Mouse (Mus musculus) embryo, embryonic 11.5 days (tissue): ENCODE data around the gene Cox6b2.
A peak's percentile ranks its signal among the peaks of the same experiment; 100 is the strongest.

Source experiments
- DNase-seq: peaks from one replicate; pipeline ENCODE4 v3.0.0-alpha.2; 2012; ENCODE audit warnings: low read depth, low spot score

Gene Cox6b2

DNA sequence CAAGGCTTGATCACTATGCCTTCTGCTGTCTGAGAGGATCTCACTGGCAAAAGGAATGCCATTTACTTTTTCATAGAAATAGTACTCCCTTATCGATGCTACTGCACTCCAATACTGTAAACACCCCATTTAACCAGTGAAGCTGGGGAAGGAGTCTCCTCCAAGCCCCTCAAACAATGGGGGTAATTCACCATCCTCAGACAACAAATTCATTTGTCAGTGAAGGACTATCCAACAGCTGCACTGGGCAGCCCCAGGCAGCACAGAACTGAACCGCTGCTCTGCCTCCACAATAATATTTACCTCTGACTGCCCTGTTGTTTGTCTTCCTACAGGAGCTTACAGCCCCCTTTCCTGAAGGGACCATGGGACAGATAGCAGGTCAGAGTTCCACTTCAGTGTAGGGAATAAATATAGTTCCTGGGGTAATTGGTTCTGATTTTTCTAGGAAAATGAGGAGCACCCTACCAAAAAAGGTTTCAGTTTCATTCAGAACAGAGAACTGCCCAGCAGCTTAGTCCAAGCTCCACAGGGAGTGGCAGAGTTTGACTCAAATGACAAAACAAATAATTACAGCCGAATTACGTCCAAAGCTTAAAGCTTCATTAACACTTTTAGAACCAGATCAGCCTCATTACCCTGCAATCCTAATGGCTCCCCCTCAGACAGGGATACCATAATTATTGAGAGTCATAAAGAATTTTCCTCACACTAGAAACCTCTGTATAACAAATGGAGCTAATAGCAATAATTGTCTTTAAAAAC lies 12.2 kb upstream of the Cox6b2 start:
- no peak for DNase-seq

DNA sequence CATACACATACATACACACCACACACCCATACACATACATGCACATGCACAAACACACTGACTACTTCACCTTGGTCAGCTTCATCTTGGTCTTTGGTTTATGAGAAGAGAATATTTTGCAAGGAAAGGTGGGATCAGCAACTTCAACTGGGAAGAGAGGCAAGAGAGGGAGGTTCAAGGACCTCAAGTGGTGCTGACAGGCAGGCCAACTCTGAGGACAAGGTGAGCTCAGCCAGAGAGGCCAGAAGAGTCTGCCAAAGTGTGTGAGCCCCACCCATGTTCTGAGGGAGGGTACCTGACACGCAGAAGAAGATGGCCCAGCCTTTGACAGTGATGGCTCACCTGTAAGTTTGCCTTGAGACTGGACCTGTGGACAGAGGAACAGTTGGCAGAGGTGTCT lies 6.8 kb upstream of the Cox6b2 start:
- DNase-seq, result no peak

DNA sequence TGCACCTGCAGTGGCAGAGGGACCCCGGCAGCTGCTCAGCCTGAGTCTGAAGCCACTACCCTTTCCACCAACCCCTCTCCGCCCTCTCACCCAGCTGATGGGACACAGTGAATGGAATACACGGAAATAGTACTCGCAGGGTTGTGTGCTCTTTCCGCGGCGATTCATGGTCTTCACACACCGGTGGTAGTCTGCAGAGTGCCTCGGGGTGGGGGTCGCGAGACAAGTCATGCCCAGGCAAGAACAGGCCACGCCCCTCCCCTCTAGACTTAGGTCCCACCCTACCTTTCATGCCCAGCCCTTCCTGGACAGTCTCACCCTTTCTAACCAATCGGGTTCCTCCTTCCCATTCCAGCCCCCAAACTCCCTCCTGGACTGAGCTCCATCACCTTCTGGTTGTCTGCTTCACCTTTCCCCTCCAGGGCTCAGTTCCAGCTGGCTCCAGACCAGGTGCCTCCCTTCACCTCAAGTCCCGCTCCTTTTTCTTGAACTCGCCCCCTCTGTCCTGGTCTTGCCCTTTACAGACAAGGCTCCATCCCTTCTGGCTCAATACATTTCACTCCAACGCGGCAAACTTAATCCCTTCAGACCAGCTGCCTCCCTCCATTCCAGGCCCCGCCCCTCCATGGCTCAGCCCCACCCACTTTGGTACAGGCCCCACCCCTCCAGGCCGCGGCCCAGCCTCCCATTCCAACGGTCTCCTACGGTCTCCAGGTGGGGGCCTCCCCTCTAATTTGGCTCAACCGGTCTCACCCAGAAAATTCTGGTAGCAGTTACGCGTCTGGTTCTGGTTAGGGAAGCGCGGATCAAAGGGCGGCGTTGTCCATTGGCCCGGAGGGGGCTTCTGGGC lies 698 bp downstream of the Cox6b2 start:
- DNase-seq, result no peak

DNA sequence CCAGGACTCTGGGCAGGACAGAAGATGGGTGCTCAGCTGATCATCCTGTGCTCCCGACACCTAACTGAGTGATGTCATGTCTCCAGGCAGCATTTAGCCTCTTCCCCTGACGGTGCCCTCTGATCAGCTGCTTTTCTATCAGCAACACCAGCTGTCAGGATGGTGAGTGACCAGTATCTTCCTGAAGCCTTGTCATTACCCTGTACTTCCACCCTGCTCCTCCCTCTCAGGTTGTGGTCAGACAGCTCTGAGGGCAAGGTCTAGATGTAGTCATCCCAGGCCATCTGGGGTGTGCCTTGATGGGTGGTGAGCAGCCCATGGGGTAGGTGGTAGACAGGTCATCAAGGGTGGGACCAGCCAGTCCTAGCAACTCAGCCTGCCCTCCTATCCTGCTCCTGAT lies 3.7 kb downstream of the Cox6b2 start:
- DNase-seq, result no peak

DNA sequence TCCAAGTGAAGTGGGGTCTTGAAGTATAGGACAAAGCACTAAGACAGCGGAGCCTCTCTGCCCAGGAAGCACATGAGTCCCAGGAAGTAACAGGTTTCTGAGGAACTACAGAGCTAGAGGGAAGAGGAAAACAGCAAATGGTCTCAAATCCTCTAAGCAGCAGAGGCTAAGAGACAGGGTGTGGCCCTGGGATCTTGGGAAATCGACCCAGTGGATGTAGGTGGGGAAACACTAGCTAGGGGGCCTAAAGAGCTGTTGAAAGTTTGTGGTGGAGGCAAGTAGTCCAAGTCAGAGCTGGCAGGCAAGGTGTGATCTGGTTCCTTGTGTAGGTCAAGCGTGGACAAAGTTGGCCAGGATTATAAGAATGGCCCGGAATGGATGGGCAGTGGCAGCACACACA lies 4.6 kb downstream of the Cox6b2 start:
- DNase-seq, result no peak

DNA sequence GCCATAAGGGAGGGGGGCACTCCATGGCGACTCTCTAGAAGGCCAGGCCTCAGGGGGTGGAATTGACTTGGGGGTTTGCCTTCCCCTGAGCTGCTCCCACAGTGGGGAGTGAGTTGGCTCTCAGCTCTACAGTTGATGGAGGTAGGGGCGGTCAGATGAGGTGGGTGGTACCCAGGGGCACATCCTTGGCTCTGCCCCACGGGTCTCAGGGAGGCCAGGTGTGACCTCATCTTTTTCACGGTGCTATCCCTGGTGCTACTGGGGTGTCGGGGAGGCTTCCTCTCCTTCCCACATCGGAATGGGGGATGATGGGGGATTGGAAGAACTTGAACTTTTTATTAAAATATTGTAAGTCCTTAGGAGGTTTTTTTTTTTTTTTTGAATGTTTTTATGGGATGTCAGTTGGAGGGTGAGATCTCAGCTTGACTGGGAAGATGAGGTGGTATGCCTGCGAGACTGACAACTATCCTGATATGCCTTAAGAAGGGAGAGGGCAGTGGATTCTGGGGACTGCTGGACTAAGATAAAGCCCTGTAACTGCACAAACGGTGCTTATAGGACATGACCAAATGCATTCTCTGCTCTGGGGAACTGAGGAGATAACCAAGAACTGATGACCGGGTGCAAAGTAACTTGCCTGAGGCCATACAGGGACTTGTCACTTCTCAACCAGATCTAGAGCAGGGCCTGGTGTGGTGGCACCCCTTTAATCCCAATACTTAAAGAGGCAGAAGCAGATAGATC lies 5.6 kb downstream of the Cox6b2 start:
- no peak for DNase-seq

DNA sequence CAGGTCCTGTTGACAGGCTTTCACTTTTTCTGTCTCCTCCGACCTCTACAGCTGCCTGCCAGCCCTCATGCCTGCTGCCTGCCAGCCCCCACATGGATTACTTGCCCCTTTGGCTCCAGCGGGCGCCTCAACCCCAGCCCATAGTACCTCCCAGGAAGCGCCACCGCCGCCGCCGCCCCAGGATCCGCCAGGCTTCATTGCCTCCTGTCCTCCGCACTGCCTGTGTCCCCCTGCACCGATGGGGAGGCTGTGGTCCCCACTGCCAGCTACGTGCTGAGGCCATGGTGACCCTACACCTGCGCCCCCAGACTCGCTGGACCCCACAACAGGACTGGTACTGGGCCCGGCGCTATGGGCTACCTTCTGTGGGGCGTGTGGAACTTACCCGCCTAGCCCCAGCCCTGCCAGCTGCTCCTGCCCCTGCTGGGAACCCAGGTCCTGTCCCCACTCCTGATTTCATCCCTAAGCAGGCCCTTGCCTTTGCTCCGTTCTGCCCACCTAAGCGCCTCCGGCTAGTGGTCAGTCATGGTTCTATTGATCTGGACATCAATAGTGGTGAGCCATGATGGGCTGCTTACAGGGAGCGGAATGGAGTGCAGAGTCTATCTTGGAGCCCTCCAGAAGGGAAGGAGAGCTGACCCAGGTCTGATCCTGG lies 6.4 kb downstream of the Cox6b2 start:
- DNase-seq, result no peak

DNA sequence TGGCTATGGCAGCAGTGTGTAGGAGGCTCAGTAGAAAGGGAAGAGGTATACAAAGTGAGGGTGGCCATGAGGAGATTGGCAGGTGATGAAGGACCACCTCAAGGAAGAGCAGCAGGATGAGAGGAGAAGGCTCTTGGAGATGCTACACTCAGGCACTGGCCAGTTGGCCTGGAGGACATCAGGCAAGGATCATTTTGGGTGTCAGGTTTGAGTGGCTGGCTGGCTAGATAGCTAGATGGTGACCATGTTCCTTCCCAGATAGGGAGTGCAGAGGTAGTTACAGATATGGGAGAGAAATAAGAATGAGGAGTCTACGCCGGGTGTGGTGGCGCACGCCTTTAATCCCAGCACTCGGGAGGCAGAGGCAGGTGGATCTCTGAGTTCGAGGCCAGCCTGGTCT lies 8.0 kb downstream of the Cox6b2 start:
- DNase-seq, result no peak

DNA sequence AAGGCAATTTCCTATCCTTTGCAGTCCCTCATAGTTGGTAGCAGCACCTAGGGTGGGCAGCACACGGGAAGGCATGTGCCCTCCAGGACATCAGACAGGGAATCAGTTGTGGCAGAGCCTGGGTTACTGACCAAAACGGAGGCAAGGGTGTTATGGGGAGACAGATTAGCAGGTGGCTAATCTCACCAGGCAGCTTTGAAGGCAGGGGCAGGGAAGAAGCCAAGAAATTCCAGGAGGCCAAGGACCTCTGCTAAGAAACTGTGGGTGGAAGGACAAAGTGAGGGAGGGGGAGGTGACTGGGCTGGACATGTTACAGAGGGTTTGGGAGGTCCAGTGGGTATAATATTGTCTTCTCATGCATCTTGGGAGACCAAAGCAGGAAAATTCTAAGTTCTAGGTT lies 9.5 kb downstream of the Cox6b2 start:
- DNase-seq, result no peak

DNA sequence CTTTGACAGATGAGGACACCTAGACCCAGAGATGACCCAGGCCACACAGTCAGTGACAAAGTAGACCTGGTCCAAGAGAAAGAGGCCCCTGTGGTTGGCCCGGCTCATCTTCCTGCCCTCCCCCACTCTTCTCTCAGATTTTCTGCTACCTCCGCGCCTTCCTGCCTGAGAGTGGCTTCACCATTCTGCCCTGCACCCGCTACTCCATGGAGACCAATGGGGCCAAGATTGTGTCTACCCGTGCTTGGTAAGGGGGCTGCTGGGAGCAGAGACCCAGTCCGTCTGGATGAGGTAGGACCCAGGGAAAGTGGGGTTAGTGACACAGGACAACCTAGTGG lies 10.4 kb downstream of the Cox6b2 start:
- no peak for DNase-seq

DNA sequence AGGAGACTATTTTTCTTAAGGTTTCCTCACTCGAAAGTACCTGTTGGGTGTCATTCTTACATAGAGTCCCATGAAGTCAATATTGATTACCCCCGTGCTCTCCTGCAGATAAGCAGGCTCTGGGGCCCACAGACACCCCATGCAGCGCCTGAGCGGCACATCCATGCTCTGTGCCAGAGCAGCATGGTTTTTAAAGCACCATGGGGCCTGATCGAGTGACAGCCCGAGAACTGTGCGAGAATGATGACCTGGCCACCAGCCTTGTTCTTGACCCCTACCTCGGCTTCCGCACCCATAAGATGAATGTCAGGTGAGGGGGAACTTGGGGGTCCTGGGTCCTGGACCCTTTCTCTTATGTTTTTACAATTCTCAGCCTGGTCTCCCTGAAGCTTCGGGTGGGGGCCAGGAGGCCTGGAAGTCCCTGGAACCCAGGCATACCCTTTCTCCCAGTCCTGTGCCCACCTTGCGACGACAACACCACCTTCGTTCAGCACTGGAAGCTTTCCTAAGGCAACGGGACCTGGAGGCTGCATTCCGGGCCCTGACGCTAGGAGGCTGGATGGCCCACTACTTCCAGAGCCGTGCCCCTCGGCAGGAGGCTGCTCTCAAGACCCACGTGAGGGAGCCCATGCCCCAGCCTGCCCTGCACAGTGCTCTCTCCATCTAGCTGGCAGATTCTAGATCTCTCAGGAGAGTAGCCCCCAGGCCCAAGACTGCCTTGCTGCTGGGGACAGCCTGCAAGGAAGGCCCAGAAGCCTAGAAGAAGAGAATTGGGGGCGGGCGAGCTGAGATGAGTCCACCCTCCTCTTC lies 11.0 kb downstream of the Cox6b2 start:
- DNase-seq, result no peak

DNA sequence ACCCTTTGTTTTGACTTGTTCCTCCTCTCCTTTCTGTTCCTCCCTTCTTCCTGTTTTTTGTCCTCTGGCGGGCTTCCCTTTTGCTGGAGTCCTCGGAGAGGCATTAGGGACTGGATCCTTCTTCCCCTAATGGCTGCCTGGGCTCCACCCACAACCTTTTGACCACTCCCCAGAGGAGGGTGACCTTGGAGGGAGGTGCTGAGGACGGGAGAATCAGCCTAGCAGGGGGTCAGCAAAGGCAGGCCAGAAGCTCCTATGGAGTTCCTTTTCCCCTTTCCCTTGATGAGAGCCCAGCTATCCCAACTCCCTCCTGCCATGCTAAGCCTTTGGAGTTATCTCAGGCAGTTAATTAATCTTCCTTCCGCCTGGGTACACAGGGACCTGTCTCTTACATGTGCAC lies 11.7 kb downstream of the Cox6b2 start:
- no peak for DNase-seq

DNA sequence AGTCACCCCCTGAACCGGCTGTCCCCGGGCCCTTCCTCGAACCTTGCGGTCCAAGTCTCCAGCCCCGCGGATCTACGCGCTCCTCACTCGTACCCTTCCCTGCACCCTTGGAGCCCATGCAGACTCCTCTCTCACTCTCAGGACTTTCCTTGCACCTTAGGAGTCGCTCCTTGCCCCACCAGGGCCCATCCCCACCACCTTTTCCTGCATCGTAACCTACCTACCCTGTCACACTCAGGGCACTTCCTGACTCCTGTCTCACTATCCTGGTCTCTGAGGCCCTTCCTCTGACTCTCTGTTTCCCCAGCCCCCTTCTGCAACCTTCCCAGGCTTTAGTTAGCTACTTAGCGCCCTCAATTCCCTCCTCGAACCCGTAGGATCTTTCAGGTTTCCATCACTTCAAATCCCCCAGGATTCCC lies 12.6 kb downstream of the Cox6b2 start:
- no peak for DNase-seq

DNA sequence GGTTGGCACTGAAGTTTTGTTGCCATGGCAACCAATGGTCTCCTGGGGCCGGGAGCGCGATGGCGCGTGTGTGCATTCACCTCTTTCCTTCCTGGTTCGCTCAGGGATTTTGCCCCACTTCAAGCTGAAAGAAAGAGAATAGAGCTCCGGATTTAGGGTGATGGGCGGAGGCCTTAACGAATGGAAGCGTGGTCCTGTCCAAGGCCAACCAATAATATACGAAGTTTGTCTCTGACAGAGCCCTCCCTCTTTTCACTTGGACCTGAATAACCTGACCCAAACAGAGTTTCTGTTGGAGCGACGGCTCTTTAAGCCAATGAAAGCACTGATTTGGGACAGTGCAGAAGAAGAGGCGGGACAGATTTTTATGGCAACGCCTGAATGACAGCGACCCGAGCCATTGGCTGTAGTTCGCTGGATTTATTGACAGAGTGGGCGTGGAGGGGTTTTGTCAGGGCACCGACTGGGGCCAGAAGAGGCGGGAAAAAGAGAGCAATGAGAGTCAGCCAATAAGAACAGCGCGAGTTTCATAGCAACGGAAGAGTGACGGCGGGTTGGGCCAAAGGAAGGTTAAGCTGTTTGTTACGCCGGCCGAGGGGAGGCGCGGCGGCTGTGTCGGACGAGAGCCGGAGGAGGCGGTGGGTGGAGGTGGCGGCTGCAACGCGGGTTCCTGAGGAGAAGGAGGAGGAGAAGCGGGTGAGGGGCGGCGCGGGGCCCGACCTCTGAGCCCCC lies 13.2 kb downstream of the Cox6b2 start, which contains the start of gene Kmt5c:
Gene Kmt5c, plus strand, starts transcription at position 572 of the 732 bp plus-strand sequence.
- peak; percentile 98 for DNase-seq

DNA sequence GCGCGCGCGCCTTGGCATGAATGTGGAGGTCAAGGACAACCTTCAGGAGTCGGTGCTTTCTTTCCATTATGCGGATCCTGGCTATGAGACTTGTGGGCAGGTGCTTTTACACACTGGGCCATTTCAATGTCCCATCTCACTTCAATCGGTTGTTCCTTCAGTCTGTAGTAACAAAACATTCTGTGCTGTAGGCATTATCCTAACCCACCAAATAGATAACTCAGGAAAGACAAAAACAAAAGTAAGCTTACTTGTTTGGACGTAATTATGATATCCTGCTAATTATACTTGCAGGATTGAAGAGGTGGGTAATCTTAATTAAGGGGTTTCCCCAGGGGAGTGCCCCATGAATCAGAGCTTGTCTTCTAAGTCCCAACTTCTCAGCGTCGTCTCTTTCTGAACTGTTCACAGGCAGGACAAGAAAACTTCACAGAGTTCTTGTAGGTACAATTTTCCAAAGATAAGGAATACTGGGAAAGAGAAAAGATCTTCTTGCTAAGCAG lies 13.8 kb downstream of the Cox6b2 start:
- DNase-seq, result no peak

DNA sequence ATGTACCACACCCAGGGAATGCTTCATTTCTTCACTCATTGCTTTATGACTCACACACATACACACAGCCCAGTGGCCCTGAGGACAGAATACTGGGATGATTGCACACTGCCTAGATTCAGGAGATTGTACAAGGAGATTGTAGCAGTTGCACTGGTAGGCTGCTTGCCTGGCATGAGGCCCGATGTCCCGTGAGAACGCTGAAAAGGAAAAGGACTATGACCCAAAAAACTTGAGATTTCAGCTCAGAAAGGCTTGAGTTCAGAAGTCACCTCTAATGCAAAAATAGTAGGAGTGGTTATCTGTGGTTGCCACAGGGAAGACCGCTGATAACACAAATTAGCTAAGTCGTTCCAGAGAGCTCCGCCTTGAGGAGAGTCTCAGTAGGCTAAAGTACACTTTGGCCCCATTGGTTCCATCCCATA lies 19.9 kb downstream of the Cox6b2 start:
- DNase-seq, result no peak

DNA sequence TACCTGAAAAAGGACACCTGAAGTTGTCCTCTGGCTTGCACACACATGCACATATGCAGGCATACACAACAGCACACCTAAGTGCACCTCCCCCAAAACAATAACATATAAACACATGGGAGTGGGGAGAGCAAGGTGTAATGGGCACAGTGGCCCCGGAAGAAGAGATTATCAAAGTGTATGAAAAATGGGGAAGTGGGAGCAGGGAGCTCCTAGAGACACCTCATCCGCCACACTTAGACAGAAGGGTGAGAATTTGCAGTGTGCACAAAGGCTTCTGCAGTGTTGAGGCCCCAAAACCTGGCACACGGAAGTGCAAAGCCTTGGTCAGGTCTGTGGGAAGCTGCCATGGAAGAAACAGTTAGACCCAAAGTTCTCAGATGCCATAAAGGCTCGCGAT lies 21.8 kb downstream of the Cox6b2 start:
- no peak for DNase-seq

DNA sequence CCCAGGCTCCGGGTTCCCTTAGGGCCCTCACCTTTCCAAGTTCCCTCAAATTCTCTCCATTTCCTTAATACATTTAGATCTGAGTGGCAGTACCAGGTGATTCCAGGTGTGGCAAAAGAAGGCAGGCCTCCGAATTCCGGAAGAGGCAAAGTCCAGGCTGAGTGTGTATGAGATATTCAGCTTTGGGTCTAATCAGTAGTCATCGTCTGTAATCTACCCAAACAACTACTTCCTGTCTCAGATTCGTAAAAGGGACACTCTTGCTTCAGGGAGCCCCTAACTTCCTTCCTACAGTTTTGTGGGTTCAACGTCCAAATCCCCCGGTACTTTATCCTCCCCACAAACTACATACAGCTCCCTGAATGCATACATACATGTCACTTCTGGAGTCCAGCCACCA lies 27.7 kb downstream of the Cox6b2 start, which contains the start of gene Tmem150b:
Gene Tmem150b, minus strand, starts transcription at position 81 of the 400 bp plus-strand sequence.
- DNase-seq, result no peak

DNA sequence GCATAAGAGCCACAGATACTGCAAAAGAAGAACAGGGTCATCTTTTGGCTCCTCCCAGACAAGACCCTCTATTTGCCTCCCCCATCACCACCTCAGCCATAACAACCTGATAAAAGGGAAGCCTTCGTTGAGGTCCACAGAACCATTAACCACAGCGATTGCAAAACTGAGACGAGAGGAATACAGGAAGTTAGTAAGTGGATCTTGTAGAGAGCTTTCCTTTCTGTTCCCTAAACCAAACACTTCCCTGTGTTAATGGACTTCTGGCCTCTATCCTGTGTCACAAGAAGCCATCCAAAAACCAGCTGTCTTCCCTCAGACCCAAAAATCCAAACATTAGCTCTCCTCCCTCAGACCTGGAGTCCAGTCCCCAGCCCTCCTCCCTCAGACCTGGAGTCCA lies 28.5 kb downstream of the Cox6b2 start:
- DNase-seq, result no peak

DNA sequence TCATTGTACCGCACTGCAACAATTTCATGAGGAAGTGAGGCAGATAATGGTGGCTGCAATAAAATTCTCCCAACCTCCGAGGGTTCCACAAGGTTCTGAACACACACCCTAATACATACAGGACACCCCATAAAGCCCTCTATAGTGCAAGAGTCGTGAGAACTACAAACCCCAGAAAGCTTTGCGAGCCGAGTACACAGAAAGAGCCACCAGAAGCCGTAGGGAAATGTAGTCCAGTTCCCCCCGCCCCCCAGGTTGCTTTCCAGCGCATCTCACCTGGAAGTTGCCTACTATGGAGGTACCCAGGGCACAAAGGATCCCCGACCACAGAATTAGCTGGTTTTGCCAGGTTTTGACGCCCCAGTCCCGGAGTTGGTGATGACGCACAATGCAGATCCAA lies 29.4 kb downstream of the Cox6b2 start:
- no peak for DNase-seq
